Mouse (Mus musculus) midbrain, embryonic 14.5 days (tissue): ENCODE results near the gene Ctnnal1. TPM values are rescaled to one million over a fixed set of nuclear protein-coding genes. Genes with fewer than 3 reads are reported as not detected.

Experiments
- ATAC-seq: fragments of 200-750 bp; cut with Nextera tagmentation; 2 replicates; pipeline ENCODE4 v1.8.0; 2017; ENCODE audit warnings: moderate number of reproducible peaks, moderate library complexity; ENCODE audit not compliant: low FRiP score, low TSS enrichment
- DNase-seq: peaks from one replicate; pipeline ENCODE4 v3.0.0-alpha.2; 2015
- H3K27ac ChIP-seq: fragments of 300-500 bp; sonication (generic); replicated peaks from 2 replicates; pipeline ENCODE4 v1.5.1; 2014; ENCODE audit warnings: mild to moderate bottlenecking, low read depth, low read length, moderate library complexity
- H3K27me3 ChIP-seq: fragments of 300-500 bp; sonication (generic); 2 replicates; pipeline ENCODE4 v1.6.1; 2014; ENCODE audit warnings: low read length, control low read depth, mixed read lengths; ENCODE audit not compliant: control insufficient read depth, insufficient read depth
- H3K36me3 ChIP-seq: fragments of 300-500 bp; sonication (generic); 2 replicates; pipeline ENCODE4 v1.6.1; 2014; ENCODE audit warnings: low read length, control low read depth; ENCODE audit not compliant: control insufficient read depth, insufficient read depth
- H3K4me1 ChIP-seq: fragments of 300-500 bp; sonication (generic); 2 replicates; pipeline ENCODE4 v1.6.1; 2014; ENCODE audit warnings: mild to moderate bottlenecking, antibody characterized with exemption, low read length, control low read depth; ENCODE audit not compliant: control insufficient read depth, insufficient read depth
- H3K4me2 ChIP-seq: fragments of 300-500 bp; sonication (generic); 2 replicates; pipeline ENCODE4 v1.6.1; 2014; ENCODE audit warnings: mild to moderate bottlenecking, low read length, moderate library complexity
- H3K4me3 ChIP-seq: fragments of 300-500 bp; sonication (generic); replicated peaks from 2 replicates; pipeline ENCODE4 v1.5.1; 2014; ENCODE audit warnings: low read depth, low read length
- H3K9ac ChIP-seq: fragments of 300-500 bp; sonication (generic); replicated peaks from 2 replicates; pipeline ENCODE4 v1.6.1; 2014; ENCODE audit warnings: mild to moderate bottlenecking, low read length, moderate library complexity
- H3K9me3 ChIP-seq: fragments of 300-500 bp; sonication (generic); 2 replicates; pipeline ENCODE4 v1.6.1; 2016; ENCODE audit warnings: low read length, control low read depth, mixed read lengths; ENCODE audit not compliant: control insufficient read depth
- WGBS: fragments of 180-500 bp; shearing (Covaris S2); extraction: QIAGEN DNeasy Blood & Tissue Kit; methylation state at CpG from one replicate; pipeline ENCODE4 v1.1.7; 2014; 5-methylcytosine and 5-hydroxymethylcytosine counted together
- polyA plus RNA-seq: library from polyadenylated mRNA; unstranded; fragments of >200 nt; fragmentation: Nextera tagmentation; extraction: Ambion mirVana; gene quantifications from 2 replicates; pipeline ENCODE4 v1.2.1, GENCODE M21; 2014

The Ctnnal1 gene
- polyA plus RNA-seq, 1 experiment from 2014 or later, result 13.0 TPM

- Histone ChIP-seq H3K27ac (no peak overlapping the region), H3K4me3 (no peak overlapping the region), H3K4me2 (no peak overlapping the region), H3K27me3 (no peaks in the 10 kb centered on the region), H3K36me3 (peaks cover 76% of the 10 kb centered on the region), H3K9me3 (no peaks in the 10 kb centered on the region), H3K4me1 (no peaks in the 10 kb centered on the region), H3K9ac (no peak overlapping the region)
- DNase-seq, result no peak
- 79% methylated on average over 13 of the region's 13 CpGs for WGBS
- no peak for ATAC-seq
Observed at GRCm38 (mm10) chr4:56831013-56831609, 33.9 kb downstream of the Ctnnal1 start.

GRCm38 (mm10) chr4:56829511-56829921 lies 35.5 kb downstream of the Ctnnal1 start:
- ATAC-seq, result no peak
- WGBS, result 61% methylated on average over 7 of the region's 7 CpGs
- H3K4me3 ChIP-seq, result no peak overlapping the region
- DNase-seq, result no peak
- no peaks in the 10 kb centered on the region for H3K27me3 ChIP-seq
- H3K4me1 ChIP-seq, result no peaks in the 10 kb centered on the region
- H3K9ac ChIP-seq, result no peak overlapping the region
- H3K27ac ChIP-seq, result no peak overlapping the region
- peaks cover 72% of the 10 kb centered on the region for H3K36me3 ChIP-seq
- H3K9me3 ChIP-seq, result no peaks in the 10 kb centered on the region
- H3K4me2 ChIP-seq, result no peak overlapping the region

- peaks cover 68% of the 10 kb centered on the region for H3K36me3 ChIP-seq
Observed at GRCm38 (mm10) chr4:56828932-56829331, 36.1 kb downstream of the Ctnnal1 start.

GRCm38 (mm10) chr4:56824231-56824630 lies 40.8 kb downstream of the Ctnnal1 start:
- 94% methylated on average over 9 of the region's 9 CpGs for WGBS
- Histone ChIP-seq H3K36me3 (peaks cover 32% of the 10 kb centered on the region), H3K27me3 (no peaks in the 10 kb centered on the region), H3K9ac (no peak overlapping the region), H3K4me2 (no peak overlapping the region), H3K27ac (no peak overlapping the region), H3K9me3 (no peaks in the 10 kb centered on the region), H3K4me3 (no peak overlapping the region), H3K4me1 (no peaks in the 10 kb centered on the region)
- no peak for ATAC-seq
- DNase-seq, result no peak

More at GRCm38 (mm10) chr4:56828932-56829331, 36.1 kb downstream of the Ctnnal1 start:
- H3K4me2 ChIP-seq, result no peak overlapping the region
- H3K27ac ChIP-seq, result no peak overlapping the region
- no peak overlapping the region for H3K9ac ChIP-seq
- H3K9me3 ChIP-seq, result no peaks in the 10 kb centered on the region
- 77% methylated on average over 3 of the region's 3 CpGs for WGBS
- no peak for DNase-seq
- H3K27me3 ChIP-seq, result no peaks in the 10 kb centered on the region
- no peak overlapping the region for H3K4me3 ChIP-seq
- H3K4me1 ChIP-seq, result no peaks in the 10 kb centered on the region
- no peak for ATAC-seq

GRCm38 (mm10) chr4:56820017-56820550 lies 44.9 kb downstream of the Ctnnal1 start:
- no peaks in the 10 kb centered on the region for H3K4me1 ChIP-seq
- ATAC-seq, result no peak

GRCm38 (mm10) chr4:56815131-56815530 lies 49.9 kb downstream of the Ctnnal1 start:
- Histone ChIP-seq H3K27ac (no peak overlapping the region), H3K9ac (no peak overlapping the region), H3K4me1 (no peaks in the 10 kb centered on the region), H3K36me3 (peaks cover 50% of the 10 kb centered on the region), H3K27me3 (no peaks in the 10 kb centered on the region), H3K9me3 (no peaks in the 10 kb centered on the region), H3K4me3 (no peak overlapping the region), H3K4me2 (no peak overlapping the region)
- DNase-seq, result no peak
- no peak for ATAC-seq
- 96% methylated on average over 8 of the region's 8 CpGs for WGBS

More at GRCm38 (mm10) chr4:56820017-56820550, 44.9 kb downstream of the Ctnnal1 start:
- Histone ChIP-seq H3K9me3 (no peaks in the 10 kb centered on the region), H3K27ac (no peak overlapping the region), H3K4me2 (no peak overlapping the region), H3K36me3 (peaks cover 16% of the 10 kb centered on the region), H3K4me3 (no peak overlapping the region), H3K9ac (no peak overlapping the region), H3K27me3 (no peaks in the 10 kb centered on the region)
- DNase-seq, result peak; percentile 64

- H3K4me2 ChIP-seq, result no peak overlapping the region
- no peak overlapping the region for H3K4me3 ChIP-seq
- H3K36me3 ChIP-seq, result peaks cover 65% of the 10 kb centered on the region
- DNase-seq (no peak), ATAC-seq (no peak)
- H3K27ac ChIP-seq, result no peak overlapping the region
- H3K4me1 ChIP-seq, result no peaks in the 10 kb centered on the region
- no peak overlapping the region for H3K9ac ChIP-seq
- WGBS, result 84% methylated on average over 4 of the region's 4 CpGs
- H3K9me3 ChIP-seq, result no peaks in the 10 kb centered on the region
- no peaks in the 10 kb centered on the region for H3K27me3 ChIP-seq
Observed at GRCm38 (mm10) chr4:56812096-56812495, 52.9 kb downstream of the Ctnnal1 start.

GRCm38 (mm10) chr4:56811642-56812041 lies 53.3 kb downstream of the Ctnnal1 start:
- no peaks in the 10 kb centered on the region for H3K27me3 ChIP-seq
- no peak overlapping the region for H3K27ac ChIP-seq
- ATAC-seq (no peak), DNase-seq (no peak)
- WGBS, result 61% methylated on average over 3 of the region's 3 CpGs
- no peak overlapping the region for H3K4me2 ChIP-seq
- H3K9ac ChIP-seq, result no peak overlapping the region
- no peaks in the 10 kb centered on the region for H3K9me3 ChIP-seq
- peaks cover 70% of the 10 kb centered on the region for H3K36me3 ChIP-seq
- H3K4me3 ChIP-seq, result no peak overlapping the region
- no peaks in the 10 kb centered on the region for H3K4me1 ChIP-seq

- Histone ChIP-seq H3K4me3 (no peak overlapping the region), H3K9me3 (no peaks in the 10 kb centered on the region), H3K9ac (no peak overlapping the region), H3K36me3 (peaks cover 74% of the 10 kb centered on the region), H3K4me2 (no peak overlapping the region), H3K27ac (no peak overlapping the region), H3K27me3 (no peaks in the 10 kb centered on the region), H3K4me1 (0 out of 2 replicates have a peak, but pooled peaks cover 3% of the 10 kb centered on the region)
- WGBS, result 75% methylated on average over 4 of the region's 4 CpGs
- DNase-seq (no peak), ATAC-seq (no peak)
Observed at GRCm38 (mm10) chr4:56809050-56809449, 55.9 kb downstream of the Ctnnal1 start.
